Mouse (Mus musculus) limb, embryonic 15.5 days (tissue): Measurements from ENCODE around the gene Cyfip1. TPM values are rescaled to one million over a fixed set of nuclear protein-coding genes. Genes with fewer than 3 reads are reported as not detected.

ENCODE experiments used
- ATAC-seq: fragments of 200-750 bp; cut with Nextera tagmentation; 2 replicates; pipeline ENCODE4 v1.8.0; 2017; ENCODE audit warnings: low read depth, moderate TSS enrichment; ENCODE audit not compliant: insufficient number of reproducible peaks, low FRiP score, low TSS enrichment
- H3K27ac ChIP-seq: fragments of 300-500 bp; sonication (generic); 2 replicates; pipeline ENCODE4 v1.5.1; 2015; ENCODE audit warnings: moderate library complexity, mild to moderate bottlenecking, inconsistent platforms
- H3K27me3 ChIP-seq: fragments of 300-500 bp; sonication (generic); 2 replicates; pipeline ENCODE4 v1.6.1; 2015; ENCODE audit warnings: inconsistent platforms
- H3K36me3 ChIP-seq: fragments of 300-500 bp; sonication (generic); 2 replicates; pipeline ENCODE4 v1.6.1; 2015; ENCODE audit warnings: inconsistent platforms
- H3K4me1 ChIP-seq: fragments of 300-500 bp; sonication (generic); 2 replicates; pipeline ENCODE4 v1.6.1; 2015; ENCODE audit warnings: inconsistent platforms
- H3K4me2 ChIP-seq: fragments of 300-500 bp; sonication (generic); 2 replicates; pipeline ENCODE4 v1.6.1; 2015; ENCODE audit warnings: mild to moderate bottlenecking, inconsistent platforms
- H3K4me3 ChIP-seq: fragments of 300-500 bp; sonication (generic); 2 replicates; pipeline ENCODE4 v1.5.1; 2015; ENCODE audit warnings: mild to moderate bottlenecking, inconsistent platforms
- H3K9ac ChIP-seq: fragments of 300-500 bp; sonication (generic); 2 replicates; pipeline ENCODE4 v1.6.1; 2015; ENCODE audit warnings: inconsistent platforms
- H3K9me3 ChIP-seq: fragments of 300-500 bp; sonication (generic); 2 replicates; pipeline ENCODE4 v1.6.1; 2016; ENCODE audit warnings: inconsistent platforms
- WGBS: fragments of 180-500 bp; shearing (Covaris S2); methylation state at CpG from one replicate; pipeline ENCODE4 v1.1.7; 2015; 5-methylcytosine and 5-hydroxymethylcytosine counted together
- polyA plus RNA-seq: library from polyadenylated mRNA; unstranded; fragments of >200 nt; fragmentation: Nextera tagmentation; extraction: Ambion mirVana; gene quantifications from 2 replicates; pipeline ENCODE4 v1.2.1, GENCODE M21; 2015

The Cyfip1 gene
- polyA plus RNA-seq, 1 experiment from 2014 or later: 115 TPM

DNA sequence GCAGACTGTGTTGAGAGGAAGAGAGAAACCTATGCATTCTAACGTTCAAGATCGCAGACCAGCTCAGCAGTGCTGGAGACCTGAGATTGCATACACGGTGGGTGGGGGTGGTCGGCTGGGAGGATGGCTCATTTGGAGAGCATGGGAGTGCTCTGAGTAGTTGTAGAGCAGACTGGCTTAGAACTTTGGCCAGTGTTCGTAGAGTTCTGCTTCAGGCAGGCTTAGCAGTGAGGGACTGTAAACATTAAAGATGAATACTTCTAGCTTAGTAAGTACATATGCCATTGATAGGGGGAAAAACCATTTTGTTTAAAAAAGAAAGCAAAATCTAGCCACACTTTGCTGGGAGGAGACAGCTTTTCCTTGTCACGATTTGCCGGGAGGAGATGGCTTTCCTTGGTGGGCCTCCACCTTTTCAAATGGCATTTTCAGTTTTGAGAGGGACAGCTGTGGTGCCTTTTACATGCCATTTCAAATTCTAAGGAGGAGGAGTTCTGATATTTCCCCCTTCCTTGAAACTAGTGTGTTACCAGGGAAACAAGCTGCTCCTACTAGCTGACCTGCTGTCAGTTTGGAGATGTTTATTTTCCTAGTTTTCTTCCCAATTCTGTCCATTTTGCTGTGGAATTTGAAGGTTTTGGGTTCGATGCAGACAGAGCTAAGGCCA is 24.3 kb downstream of the Cyfip1 start:
- no peak overlapping the region for H3K9ac ChIP-seq
- H3K4me1 ChIP-seq: peaks cover 11% of the 10 kb centered on the region; the same call in 1 of the 2 replicates
- no peak overlapping the region for H3K4me3 ChIP-seq
- ATAC-seq: no peak
- no peak overlapping the region for H3K4me2 ChIP-seq
- H3K36me3 ChIP-seq: peaks cover 7% of the 10 kb centered on the region; the same call in 1 of the 2 replicates
- WGBS: 77% methylated on average over 8 of the region's 8 CpGs
- H3K9me3 ChIP-seq: no peaks in the 10 kb centered on the region
- H3K27me3 ChIP-seq: no peaks in the 10 kb centered on the region
- no peak overlapping the region for H3K27ac ChIP-seq

DNA sequence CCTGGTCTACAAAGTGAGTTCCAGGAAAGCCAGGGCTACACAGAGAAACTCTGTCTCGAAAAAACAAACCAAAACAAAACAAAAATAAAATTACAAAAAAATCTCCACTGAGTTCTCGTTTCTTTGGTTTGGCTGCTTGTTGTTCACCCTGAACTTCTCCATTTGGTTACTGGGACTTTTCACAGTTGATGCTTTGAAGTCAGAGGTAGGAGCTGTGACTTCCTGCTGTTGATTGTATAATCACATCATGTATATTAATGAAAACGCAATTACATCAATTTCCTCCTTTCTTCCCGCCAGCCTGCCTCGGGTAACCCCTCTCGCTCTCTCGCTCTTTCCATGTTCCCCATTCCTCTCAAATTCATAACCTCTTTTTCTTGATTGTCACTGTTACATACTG is 26.7 kb downstream of the Cyfip1 start:
- Histone ChIP-seq H3K27me3 (no peaks in the 10 kb centered on the region), H3K27ac (no peak overlapping the region), H3K4me3 (no peak overlapping the region), H3K9me3 (no peaks in the 10 kb centered on the region), H3K9ac (no peak overlapping the region), H3K4me2 (no peak overlapping the region), H3K4me1 (peaks cover 11% of the 10 kb centered on the region; the same call in 1 of the 2 replicates), H3K36me3 (peaks cover 5% of the 10 kb centered on the region)
- 87% methylated on average over 7 of the region's 7 CpGs for WGBS
- no peak for ATAC-seq

DNA sequence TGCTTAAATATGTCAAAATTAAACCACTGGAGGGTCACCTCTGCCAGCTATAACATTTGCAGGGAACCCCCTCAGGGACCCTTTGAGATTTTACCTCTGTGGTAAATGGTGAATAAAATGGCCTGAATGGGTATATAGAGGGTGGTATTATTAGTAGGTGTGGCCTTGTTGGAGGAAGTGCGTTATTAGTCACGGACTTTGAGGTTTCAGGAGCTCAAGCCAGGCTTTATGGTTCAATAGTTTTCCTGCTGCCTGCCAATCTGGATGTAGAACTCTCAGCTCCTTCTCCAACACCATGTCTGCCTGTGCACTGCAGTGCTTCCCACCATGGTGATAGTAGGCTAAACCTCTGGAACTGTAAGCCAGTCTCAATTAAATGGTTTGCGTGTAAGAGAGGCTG is 27.7 kb downstream of the Cyfip1 start:
- Histone ChIP-seq H3K4me3 (no peak overlapping the region), H3K36me3 (peaks cover 15% of the 10 kb centered on the region), H3K4me2 (no peak overlapping the region), H3K27me3 (no peaks in the 10 kb centered on the region), H3K4me1 (peaks cover 11% of the 10 kb centered on the region; the same call in 1 of the 2 replicates), H3K27ac (no peak overlapping the region), H3K9ac (no peak overlapping the region), H3K9me3 (no peaks in the 10 kb centered on the region)
- ATAC-seq: no peak
- 55% methylated on average over 3 of the region's 3 CpGs for WGBS

DNA sequence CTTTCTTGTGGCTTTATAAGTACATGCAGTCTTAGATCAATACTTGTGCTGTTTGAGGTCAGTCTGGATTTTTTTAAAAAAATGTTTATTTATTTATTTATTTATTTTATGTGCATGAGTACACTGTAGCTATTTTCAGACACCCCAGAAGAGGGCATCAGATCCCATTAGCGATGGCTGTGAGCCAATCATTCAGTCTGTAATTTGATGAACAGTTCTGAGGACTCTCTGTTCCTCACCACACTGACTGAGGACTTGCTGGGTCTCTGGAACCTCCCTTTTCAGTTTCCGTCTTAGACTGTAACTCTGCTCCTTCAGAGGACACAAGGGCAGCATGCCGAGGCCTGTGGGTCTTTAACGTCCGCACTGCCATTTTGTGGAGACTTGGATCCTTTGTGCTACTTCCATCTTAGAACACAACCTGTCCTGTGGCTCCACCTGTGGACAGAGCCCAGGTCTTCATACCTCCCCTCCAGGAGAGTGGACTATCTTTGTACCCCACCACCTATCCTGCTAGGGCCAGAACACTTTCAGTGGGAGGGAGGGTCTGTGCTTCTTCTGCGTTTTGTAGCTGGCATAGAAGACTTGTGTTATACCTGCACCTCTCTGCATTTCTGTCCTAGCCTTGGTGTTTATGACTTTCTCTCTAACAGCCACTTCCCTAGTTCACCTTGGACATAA is 28.9 kb downstream of the Cyfip1 start:
- no peak overlapping the region for H3K9ac ChIP-seq
- no peak overlapping the region for H3K4me2 ChIP-seq
- H3K27me3 ChIP-seq: no peaks in the 10 kb centered on the region
- H3K4me3 ChIP-seq: no peak overlapping the region
- no peaks in the 10 kb centered on the region for H3K9me3 ChIP-seq
- WGBS: 82% methylated on average over 6 of the region's 6 CpGs
- peaks cover 11% of the 10 kb centered on the region; the same call in 1 of the 2 replicates for H3K4me1 ChIP-seq
- no peak overlapping the region for H3K27ac ChIP-seq
- H3K36me3 ChIP-seq: peaks cover 27% of the 10 kb centered on the region
- ATAC-seq: 0 out of 2 replicates have a peak, but pooled peaks have one; percentile 52

DNA sequence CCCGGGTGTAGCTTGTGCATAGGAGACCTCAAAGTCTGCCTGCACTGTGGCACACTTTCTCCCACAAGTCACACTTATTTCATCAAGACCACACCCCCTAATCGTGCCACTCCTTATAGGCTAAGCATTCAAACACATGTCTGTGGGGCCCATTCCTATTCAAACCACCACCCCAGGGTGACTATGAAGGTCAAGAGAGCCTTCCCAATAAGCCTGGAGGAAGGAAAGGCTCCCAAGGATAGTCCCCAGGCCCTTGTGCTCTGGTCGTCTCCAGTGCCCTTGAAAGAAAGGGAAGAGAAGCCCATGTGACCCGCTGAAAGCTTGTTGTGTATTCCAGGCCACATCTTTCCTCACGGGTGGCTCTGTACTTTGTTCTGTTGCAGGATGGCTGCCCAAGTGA is 29.9 kb downstream of the Cyfip1 start:
- H3K4me1 ChIP-seq: peaks cover 11% of the 10 kb centered on the region; the same call in 1 of the 2 replicates
- no peak for ATAC-seq
- no peaks in the 10 kb centered on the region for H3K27me3 ChIP-seq
- H3K9ac ChIP-seq: no peak overlapping the region
- no peaks in the 10 kb centered on the region for H3K9me3 ChIP-seq
- H3K36me3 ChIP-seq: peaks cover 36% of the 10 kb centered on the region
- no peak overlapping the region for H3K4me3 ChIP-seq
- no peak overlapping the region for H3K4me2 ChIP-seq
- 81% methylated on average over 5 of the region's 5 CpGs for WGBS
- no peak overlapping the region for H3K27ac ChIP-seq

DNA sequence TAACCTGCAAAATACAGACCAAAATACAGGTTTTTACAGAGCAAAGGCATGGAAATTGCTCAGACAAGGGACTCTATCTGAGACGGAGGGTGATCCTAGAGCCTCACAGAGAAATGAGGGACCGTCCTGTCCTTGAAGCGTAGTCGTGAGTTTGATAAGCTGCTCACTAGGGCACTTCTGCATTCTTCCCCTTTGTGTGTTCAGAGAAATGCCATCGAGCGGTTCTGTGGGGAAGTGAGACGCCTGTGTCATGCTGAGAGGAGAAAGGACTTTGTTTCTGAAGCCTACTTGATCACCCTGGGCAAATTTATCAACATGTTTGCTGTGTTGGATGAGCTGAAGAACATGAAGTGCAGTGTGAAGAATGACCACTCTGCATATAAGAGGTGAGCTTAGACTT is 33.2 kb downstream of the Cyfip1 start:
- ATAC-seq: no peak
- Histone ChIP-seq H3K27ac (no peak overlapping the region), H3K36me3 (peaks cover 68% of the 10 kb centered on the region), H3K9me3 (no peaks in the 10 kb centered on the region), H3K4me3 (no peak overlapping the region), H3K27me3 (no peaks in the 10 kb centered on the region), H3K4me1 (0 out of 2 replicates have a peak, but pooled peaks cover 2% of the 10 kb centered on the region), H3K9ac (no peak overlapping the region), H3K4me2 (no peak overlapping the region)
- 95% methylated on average over 7 of the region's 7 CpGs for WGBS

DNA sequence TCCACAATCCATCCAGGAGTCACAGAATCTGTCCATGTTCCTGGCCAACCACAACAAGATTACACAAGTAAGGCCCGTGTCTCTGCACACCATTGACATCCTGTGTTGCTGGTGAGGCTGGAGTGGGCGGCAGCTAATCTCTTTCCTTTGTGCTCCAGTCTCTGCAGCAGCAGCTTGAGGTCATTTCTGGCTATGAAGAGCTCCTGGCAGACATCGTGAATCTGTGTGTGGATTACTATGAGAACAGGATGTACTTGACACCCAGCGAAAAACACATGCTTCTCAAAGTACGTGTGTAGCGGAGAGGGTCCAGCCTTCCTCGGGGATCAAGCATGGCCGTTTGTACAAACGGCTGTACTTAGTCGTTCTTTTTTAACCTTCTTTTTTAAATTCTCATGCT is 36.2 kb downstream of the Cyfip1 start:
- ATAC-seq: no peak
- WGBS: 90% methylated on average over 10 of the region's 10 CpGs

DNA sequence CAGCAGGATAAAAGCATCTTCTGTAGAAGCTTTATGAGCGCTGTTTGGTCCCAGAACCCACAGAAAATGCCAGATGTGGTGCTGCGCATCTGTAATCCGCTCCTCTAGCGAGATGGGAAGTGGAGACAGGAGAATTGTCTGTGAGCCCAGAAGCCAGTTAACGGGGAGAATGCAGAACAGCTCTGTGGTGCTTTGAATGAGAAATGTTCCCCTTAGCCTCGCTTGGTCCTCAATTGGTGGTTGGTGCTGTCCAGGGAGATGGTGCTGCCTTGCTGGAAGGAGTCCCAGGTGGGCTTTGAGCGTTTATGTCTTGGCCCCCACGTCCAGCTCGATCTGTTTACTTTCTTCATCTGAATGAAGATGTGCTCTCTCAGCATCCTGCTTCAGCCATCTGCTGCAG is 39.3 kb downstream of the Cyfip1 start:
- Histone ChIP-seq H3K36me3 (peaks cover 68% of the 10 kb centered on the region), H3K9me3 (no peaks in the 10 kb centered on the region), H3K4me1 (no peaks in the 10 kb centered on the region), H3K4me3 (no peak overlapping the region), H3K27me3 (no peaks in the 10 kb centered on the region), H3K27ac (no peak overlapping the region), H3K9ac (no peak overlapping the region), H3K4me2 (no peak overlapping the region)
- no peak for ATAC-seq
- 81% methylated on average over 9 of the region's 9 CpGs for WGBS

More for the DNA sequence above, 36.2 kb downstream of the Cyfip1 start:
- Histone ChIP-seq H3K27ac (no peak overlapping the region), H3K36me3 (peaks cover 92% of the 10 kb centered on the region), H3K9ac (no peak overlapping the region), H3K4me3 (no peak overlapping the region), H3K9me3 (no peaks in the 10 kb centered on the region), H3K4me2 (no peak overlapping the region), H3K27me3 (no peaks in the 10 kb centered on the region), H3K4me1 (no peaks in the 10 kb centered on the region)

DNA sequence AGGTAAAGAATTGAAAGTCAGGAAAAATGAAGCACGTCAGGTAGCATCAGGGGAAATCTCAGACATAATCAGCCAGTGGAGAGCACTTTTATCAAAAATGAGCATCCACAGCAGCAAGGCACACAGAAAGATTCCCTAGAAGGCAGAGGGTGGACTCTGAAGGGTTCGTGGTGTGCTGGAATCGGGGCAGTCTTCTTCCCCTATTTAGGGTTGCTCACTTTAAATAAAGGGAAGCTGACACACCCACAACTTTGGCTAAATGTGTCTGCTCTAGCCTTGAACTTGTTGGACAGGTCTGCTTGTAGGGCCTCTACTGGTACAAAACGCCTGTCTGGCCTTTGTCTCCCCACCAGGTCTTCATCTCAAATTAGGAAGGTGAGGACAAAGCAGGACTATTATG is 47.1 kb downstream of the Cyfip1 start:
- H3K9me3 ChIP-seq: no peaks in the 10 kb centered on the region
- H3K27ac ChIP-seq: no peak overlapping the region
- ATAC-seq: no peak
- WGBS: 86% methylated on average over 4 of the region's 4 CpGs
- H3K4me3 ChIP-seq: no peak overlapping the region
- H3K27me3 ChIP-seq: no peaks in the 10 kb centered on the region
- no peak overlapping the region for H3K4me2 ChIP-seq
- no peaks in the 10 kb centered on the region for H3K4me1 ChIP-seq
- peaks cover 60% of the 10 kb centered on the region for H3K36me3 ChIP-seq
- H3K9ac ChIP-seq: no peak overlapping the region

DNA sequence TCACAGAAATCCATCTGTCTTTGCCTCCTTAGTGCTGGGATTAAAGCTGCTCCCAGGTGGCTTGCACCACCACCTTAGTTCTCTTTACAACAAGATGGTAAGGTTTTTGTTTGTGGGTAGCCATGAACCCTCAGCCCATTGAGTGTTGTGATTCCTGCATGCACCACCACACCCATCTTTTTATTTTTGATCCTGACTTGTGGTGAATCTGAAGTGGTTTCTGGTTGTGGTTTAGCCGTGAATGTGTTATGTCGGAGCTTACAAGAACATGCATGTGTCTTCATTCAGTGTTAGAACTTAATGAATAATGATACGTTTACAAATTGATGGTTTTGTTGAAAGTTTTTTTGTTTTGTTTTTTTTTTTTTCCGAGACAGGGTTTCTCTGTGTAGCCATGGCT is 48.5 kb downstream of the Cyfip1 start:
- Histone ChIP-seq H3K27me3 (no peaks in the 10 kb centered on the region), H3K4me3 (no peak overlapping the region), H3K9ac (no peak overlapping the region), H3K4me2 (no peak overlapping the region), H3K36me3 (peaks cover 60% of the 10 kb centered on the region), H3K27ac (no peak overlapping the region), H3K4me1 (no peaks in the 10 kb centered on the region), H3K9me3 (no peaks in the 10 kb centered on the region)
- no peak for ATAC-seq
- 86% methylated on average over 4 of the region's 4 CpGs for WGBS

DNA sequence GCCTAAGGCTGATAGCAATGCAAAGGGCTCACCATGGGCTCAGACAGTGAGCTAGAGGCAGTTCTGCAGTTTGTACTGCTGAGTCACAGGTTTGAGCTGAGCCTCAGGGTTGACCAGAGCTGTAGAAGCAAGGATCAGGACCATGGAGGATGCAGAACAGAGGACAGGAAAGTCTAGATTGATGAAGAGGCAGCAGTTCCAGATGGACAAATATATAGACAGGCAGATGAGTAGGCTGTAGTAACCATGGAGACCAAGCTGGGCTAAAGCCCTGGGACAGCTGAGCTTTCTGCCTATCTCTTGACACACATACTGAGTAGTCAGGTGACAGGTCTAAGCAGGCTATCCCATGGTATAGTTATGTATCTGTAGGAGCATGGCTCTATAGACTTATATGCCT is 49.2 kb downstream of the Cyfip1 start:
- ATAC-seq: no peak
- H3K27ac ChIP-seq: no peak overlapping the region
- H3K9ac ChIP-seq: no peak overlapping the region
- no peaks in the 10 kb centered on the region for H3K27me3 ChIP-seq
- no peaks in the 10 kb centered on the region for H3K9me3 ChIP-seq
- H3K4me3 ChIP-seq: no peak overlapping the region
- no peak overlapping the region for H3K4me2 ChIP-seq
- H3K36me3 ChIP-seq: peaks cover 63% of the 10 kb centered on the region
- no peaks in the 10 kb centered on the region for H3K4me1 ChIP-seq

DNA sequence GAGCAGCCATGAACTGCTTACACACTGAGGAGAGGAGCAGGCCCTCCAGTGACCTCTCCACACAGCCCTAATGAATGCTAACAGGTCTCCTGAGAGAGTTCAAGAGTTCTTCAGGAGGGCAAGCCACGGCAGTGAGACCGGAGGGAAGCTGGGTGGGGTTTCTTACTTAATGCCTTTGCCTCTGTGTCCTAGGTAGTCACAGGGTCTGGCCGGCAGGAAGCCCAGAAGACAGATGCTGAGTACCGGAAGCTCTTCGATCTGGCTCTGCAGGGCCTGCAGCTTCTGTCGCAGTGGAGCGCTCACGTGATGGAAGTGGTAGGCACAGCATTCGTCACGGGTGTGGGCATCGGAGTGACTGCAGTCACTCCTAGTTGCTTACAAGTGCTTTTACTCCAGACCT is 50.3 kb downstream of the Cyfip1 start:
- Histone ChIP-seq H3K4me1 (no peaks in the 10 kb centered on the region), H3K9me3 (no peaks in the 10 kb centered on the region), H3K4me3 (no peak overlapping the region), H3K27me3 (no peaks in the 10 kb centered on the region), H3K27ac (no peak overlapping the region), H3K36me3 (peaks cover 70% of the 10 kb centered on the region), H3K4me2 (no peak overlapping the region), H3K9ac (no peak overlapping the region)
- 84% methylated on average over 11 of the region's 11 CpGs for WGBS
- no peak for ATAC-seq
